Mouse (Mus musculus): Measurements from ENCODE around the gene Pdcl.

Pdcl gene

GRCm38 (mm10) chr2:37358633-37359540 lies at the start of gene Pdcl:
Gene Pdcl (minus strand): TSS chr2:37359332.
- CTCF ChIA-PET: no interaction called here

- CTCF ChIA-PET: no interaction called here
These were observed 36.4 kb upstream of the Pdcl start for GRCm38 (mm10) chr2:37395539-37395938.

GRCm38 (mm10) chr2:37382921-37383320 lies 23.8 kb upstream of the Pdcl start:
- CTCF ChIA-PET: no interaction called here

GRCm38 (mm10) chr2:37380189-37380588 lies 21.1 kb upstream of the Pdcl start:
- CTCF ChIA-PET: no interaction called here

GRCm38 (mm10) chr2:37376018-37376417 lies 16.9 kb upstream of the Pdcl start:
- CTCF ChIA-PET: no interaction called here

GRCm38 (mm10) chr2:37370651-37371050 lies 11.5 kb upstream of the Pdcl start:
- CTCF ChIA-PET: no interaction called here

GRCm38 (mm10) chr2:37359908-37360307 lies 776 bp upstream of the Pdcl start:
- CTCF ChIA-PET: no interaction called here

- CTCF ChIA-PET: no interaction called here
These were observed 3.6 kb downstream of the Pdcl start for GRCm38 (mm10) chr2:37355571-37355970.

- CTCF ChIA-PET: no interaction called here
These were observed 7.5 kb downstream of the Pdcl start for GRCm38 (mm10) chr2:37351671-37352070.

- CTCF ChIA-PET: interaction anchor here (0.7 kb wide), 1 partner anchor 1111 kb away, joined by 4 read pairs; no protein-coding TSS in a partner anchor
These were observed 20.5 kb downstream of the Pdcl start for GRCm38 (mm10) chr2:37338497-37339187.

GRCm38 (mm10) chr2:37333321-37333720 lies 25.8 kb downstream of the Pdcl start:
- CTCF ChIA-PET: no interaction called here

GRCm38 (mm10) chr2:37326215-37326614 lies 32.9 kb downstream of the Pdcl start, which contains the start of gene Olfr368:
Gene Olfr368 (plus strand): TSS chr2:37326515.
- CTCF ChIA-PET: no interaction called here
